Mouse (Mus musculus) midbrain, embryonic 16.5 days (tissue): ENCODE results near the gene P4hb. TPM values are rescaled to one million over a fixed set of nuclear protein-coding genes. Genes with fewer than 3 reads are reported as not detected.

Experiments used
- ATAC-seq: fragments of 200-750 bp; cut with Nextera tagmentation; 2 replicates; pipeline ENCODE4 v1.8.0; 2017; ENCODE audit warnings: moderate TSS enrichment
- H3K27ac ChIP-seq: fragments of 300-500 bp; sonication (generic); 2 replicates; pipeline ENCODE4 v1.5.1; 2014; ENCODE audit warnings: mild to moderate bottlenecking, low read length, mixed read lengths
- H3K27me3 ChIP-seq: fragments of 300-500 bp; sonication (generic); 2 replicates; pipeline ENCODE4 v1.6.1; 2014; ENCODE audit warnings: low read depth, low read length, mixed read lengths; ENCODE audit not compliant: control insufficient read depth, insufficient read depth
- H3K36me3 ChIP-seq: fragments of 300-500 bp; sonication (generic); 2 replicates; pipeline ENCODE4 v1.6.1; 2014; ENCODE audit warnings: mild to moderate bottlenecking, low read length, moderate library complexity, mixed read lengths; ENCODE audit not compliant: control insufficient read depth, insufficient read depth
- H3K4me1 ChIP-seq: fragments of 300-500 bp; sonication (generic); 2 replicates; pipeline ENCODE4 v1.6.1; 2014; ENCODE audit warnings: mild to moderate bottlenecking, low read length, mixed read lengths; ENCODE audit not compliant: control insufficient read depth, insufficient read depth
- H3K4me2 ChIP-seq: fragments of 300-500 bp; sonication (generic); 2 replicates; pipeline ENCODE4 v1.6.1; 2014; ENCODE audit warnings: mild to moderate bottlenecking, low read length, mixed read lengths
- H3K4me3 ChIP-seq: fragments of 300-500 bp; sonication (generic); 2 replicates; pipeline ENCODE4 v1.5.1; 2014; ENCODE audit warnings: low read depth, mild to moderate bottlenecking, low read length, moderate library complexity, mixed read lengths
- H3K9ac ChIP-seq: fragments of 300-500 bp; sonication (generic); 2 replicates; pipeline ENCODE4 v1.6.1; 2014; ENCODE audit warnings: low read depth, low read length, mixed read lengths
- H3K9me3 ChIP-seq: fragments of 300-500 bp; sonication (generic); replicated peaks from 2 replicates; pipeline ENCODE4 v1.6.1; 2014; ENCODE audit warnings: mild to moderate bottlenecking, low read length, mixed read lengths; ENCODE audit not compliant: control insufficient read depth, poor library complexity, severe bottlenecking
- WGBS: fragments of 180-500 bp; shearing (Covaris S2); extraction: QIAGEN DNeasy Blood & Tissue Kit; methylation state at CpG from one replicate; pipeline ENCODE4 v1.1.7; 2014; 5-methylcytosine and 5-hydroxymethylcytosine counted together
- polyA plus RNA-seq: library from polyadenylated mRNA; unstranded; fragments of >200 nt; fragmentation: Nextera tagmentation; extraction: Ambion mirVana; gene quantifications from 2 replicates; pipeline ENCODE4 v1.2.1, GENCODE M21; 2015

The P4hb gene
- polyA plus RNA-seq, 1 experiment from 2014 or later: 233 TPM

GRCm38 (mm10) chr11:120613976-120614375 lies 40.9 kb upstream of the P4hb start:
- Histone ChIP-seq H3K4me2 (no peak overlapping the region), H3K4me3 (no peak overlapping the region), H3K4me1 (peaks cover 19% of the 10 kb centered on the region), H3K27me3 (no peaks in the 10 kb centered on the region; the same call in 1 of the 2 replicates), H3K9me3 (no peaks in the 10 kb centered on the region), H3K27ac (no peak overlapping the region), H3K36me3 (peaks cover 42% of the 10 kb centered on the region), H3K9ac (no peak overlapping the region)
- WGBS: 85% methylated on average over 8 of the region's 8 CpGs
- ATAC-seq: no peak

- peaks cover 37% of the 10 kb centered on the region for H3K36me3 ChIP-seq
These were observed 40.5 kb upstream of the P4hb start for GRCm38 (mm10) chr11:120613481-120613972.

GRCm38 (mm10) chr11:120612763-120613162 lies 39.7 kb upstream of the P4hb start:
- Histone ChIP-seq H3K27me3 (no peaks in the 10 kb centered on the region; the same call in 1 of the 2 replicates), H3K36me3 (peaks cover 31% of the 10 kb centered on the region; the same call in 1 of the 2 replicates), H3K9ac (no peak overlapping the region), H3K9me3 (no peaks in the 10 kb centered on the region), H3K4me1 (peaks cover 22% of the 10 kb centered on the region), H3K4me2 (no peak overlapping the region), H3K4me3 (no peak overlapping the region), H3K27ac (no peak overlapping the region)
- 47% methylated on average over 6 of the region's 6 CpGs for WGBS
- no peak for ATAC-seq

More at GRCm38 (mm10) chr11:120613481-120613972, 40.5 kb upstream of the P4hb start:
- Histone ChIP-seq H3K27me3 (no peaks in the 10 kb centered on the region; the same call in 1 of the 2 replicates), H3K27ac (no peak overlapping the region), H3K4me3 (no peak overlapping the region), H3K9ac (no peak overlapping the region), H3K9me3 (no peaks in the 10 kb centered on the region), H3K4me1 (peaks cover 23% of the 10 kb centered on the region), H3K4me2 (no peak overlapping the region)
- ATAC-seq: no peak
- WGBS: 90% methylated on average over 9 of the region's 10 CpGs

- Histone ChIP-seq H3K4me2 (no peak overlapping the region), H3K36me3 (peaks cover 28% of the 10 kb centered on the region; the same call in 1 of the 2 replicates), H3K27ac (no peak overlapping the region), H3K9me3 (no peaks in the 10 kb centered on the region), H3K4me3 (no peak overlapping the region), H3K4me1 (peaks cover 6% of the 10 kb centered on the region; the same call in 1 of the 2 replicates), H3K27me3 (no peaks in the 10 kb centered on the region; the same call in 1 of the 2 replicates), H3K9ac (no peak overlapping the region)
- ATAC-seq: no peak
- 79% methylated on average over 9 of the region's 9 CpGs for WGBS
These were observed 37.5 kb upstream of the P4hb start for GRCm38 (mm10) chr11:120610477-120611046.

- Histone ChIP-seq H3K9ac (peak overlapping the region; percentile 38; the same call in 1 of the 2 replicates), H3K4me3 (no peak overlapping the region), H3K4me2 (no peak overlapping the region), H3K27me3 (no peaks in the 10 kb centered on the region; the same call in 1 of the 2 replicates), H3K4me1 (peaks cover 6% of the 10 kb centered on the region; the same call in 1 of the 2 replicates), H3K36me3 (peaks cover 31% of the 10 kb centered on the region; the same call in 1 of the 2 replicates), H3K27ac (no peak overlapping the region), H3K9me3 (no peaks in the 10 kb centered on the region)
- 44% methylated on average over 7 of the region's 8 CpGs for WGBS
- 0 out of 2 replicates have a peak, but pooled peaks have one; percentile 36 for ATAC-seq
These were observed 36.2 kb upstream of the P4hb start for GRCm38 (mm10) chr11:120609250-120609649.

GRCm38 (mm10) chr11:120608241-120609034 lies 35.4 kb upstream of the P4hb start, which contains the start of gene Npb:
TSS of gene Npb (plus strand) at chr11:120608477.
- Histone ChIP-seq H3K27ac (no peak within 1 kb of the TSS), H3K4me1 (peaks cover 6% of the 10 kb centered on the region; the same call in 1 of the 2 replicates), H3K27me3 (no peaks in the 10 kb centered on the region; the same call in 1 of the 2 replicates), H3K36me3 (peaks cover 30% of the 10 kb centered on the region; the same call in 1 of the 2 replicates), H3K4me3 (0 out of 2 replicates have a peak within 1 kb of the TSS, but pooled peaks have one; percentile 5), H3K4me2 (peak within 1 kb of the TSS; percentile 30; the same call in 1 of the 2 replicates), H3K9me3 (no peaks in the 10 kb centered on the region), H3K9ac (peak within 1 kb of the TSS; percentile 38; the same call in 1 of the 2 replicates)
- 7% methylated on average over 45 of the region's 45 CpGs for WGBS
- no peak for ATAC-seq

GRCm38 (mm10) chr11:120606764-120607163 lies 33.7 kb upstream of the P4hb start:
- Histone ChIP-seq H3K27ac (no peak overlapping the region), H3K4me3 (no peak overlapping the region), H3K9me3 (no peaks in the 10 kb centered on the region), H3K9ac (no peak overlapping the region), H3K4me1 (peaks cover 6% of the 10 kb centered on the region; the same call in 1 of the 2 replicates), H3K4me2 (no peak overlapping the region), H3K27me3 (no peaks in the 10 kb centered on the region; the same call in 1 of the 2 replicates), H3K36me3 (peaks cover 22% of the 10 kb centered on the region; the same call in 1 of the 2 replicates)
- WGBS: 84% methylated on average over 4 of the region's 4 CpGs
- no peak for ATAC-seq

- ATAC-seq: no peak
These were observed 32.6 kb upstream of the P4hb start for GRCm38 (mm10) chr11:120605667-120606066.

More at GRCm38 (mm10) chr11:120605667-120606066, 32.6 kb upstream of the P4hb start:
- Histone ChIP-seq H3K27me3 (no peaks in the 10 kb centered on the region; the same call in 1 of the 2 replicates), H3K4me1 (peaks cover 6% of the 10 kb centered on the region; the same call in 1 of the 2 replicates), H3K9me3 (no peaks in the 10 kb centered on the region), H3K9ac (no peak overlapping the region), H3K4me2 (no peak overlapping the region), H3K4me3 (no peak overlapping the region), H3K27ac (no peak overlapping the region), H3K36me3 (peaks cover 17% of the 10 kb centered on the region)
- WGBS: 88% methylated on average over 7 of the region's 7 CpGs
